Mouse (Mus musculus) cortical plate, adult 2 months (tissue): ENCODE measurements at regions not wholly inside any gene's neighbourhood (a gene's known extent, or its start where the extent isn't known, plus 50 kb on each side); places are given as distances from the start of the nearest gene placed in this dataset.

Source experiments
- CTCF ChIP-seq: fragments of 200-500 bp; IDR thresholded peaks from 2 replicates; pipeline ENCODE4 v1.5.1; 2011; ENCODE audit warnings: mild to moderate bottlenecking, control low read depth, low read length; ENCODE audit not compliant: insufficient read depth; ENCODE audit errors: extremely low read depth
- POLR2A ChIP-seq: fragments of 200-500 bp; IDR thresholded peaks from 2 replicates; pipeline ENCODE4 v1.6.1; 2011; ENCODE audit warnings: mild to moderate bottlenecking, low read length, control low read depth; ENCODE audit not compliant: insufficient read depth; ENCODE audit errors: extremely low read depth

DNA sequence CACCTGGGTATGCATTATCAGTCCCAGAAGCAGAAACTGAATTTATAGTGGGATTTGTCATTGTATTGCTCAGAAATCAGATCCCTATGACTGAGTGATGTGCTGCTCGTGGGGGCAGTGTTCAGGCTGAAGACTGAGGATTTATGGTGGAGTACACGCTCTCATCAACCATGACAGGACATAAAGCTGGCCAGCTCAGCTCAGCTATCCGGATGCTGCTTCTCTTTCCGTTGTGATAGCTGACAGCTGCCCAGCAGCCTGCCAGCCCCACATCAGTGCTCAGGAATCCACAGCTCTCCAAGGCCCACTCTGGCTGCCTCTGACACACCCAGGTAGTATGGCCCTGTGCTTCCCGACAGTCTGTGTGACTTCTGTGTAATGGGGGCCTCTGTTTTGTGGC is 130.4 kb upstream of the Gadl1 start:
- TF ChIP-seq CTCF (no peak), POLR2A (no peak)
